Mouse (Mus musculus) small intestine, adult 2 months (tissue): Measurements from ENCODE around the gene Nfs1. TPM values are rescaled to one million over a fixed set of nuclear protein-coding genes. Genes with fewer than 3 reads are reported as not detected.
A peak's percentile ranks its signal among the peaks of the same experiment; 100 is the strongest.

Experiments used
- H3K27ac ChIP-seq: fragments of 200-500 bp; 2 replicates; pipeline ENCODE4 v1.5.1; 2012; ENCODE audit warnings: low read depth, low read length, control low read depth, inconsistent platforms; ENCODE audit not compliant: insufficient read depth
- H3K27me3 ChIP-seq: fragments of 200-500 bp; 2 replicates; pipeline ENCODE4 v1.6.1; 2012; ENCODE audit warnings: mild to moderate bottlenecking, moderate library complexity, low read length, inconsistent platforms; ENCODE audit not compliant: control insufficient read depth, insufficient read depth
- H3K36me3 ChIP-seq: fragments of 200-500 bp; 2 replicates; pipeline ENCODE4 v1.6.1; 2012; ENCODE audit warnings: mild to moderate bottlenecking, low read length, control low read depth, inconsistent platforms; ENCODE audit not compliant: control insufficient read depth, insufficient read depth
- H3K4me1 ChIP-seq: fragments of 200-500 bp; 2 replicates; pipeline ENCODE4 v1.6.1; 2012; ENCODE audit warnings: low read length, inconsistent platforms, mixed read lengths; ENCODE audit not compliant: control insufficient read depth, insufficient read depth, insufficient read length
- H3K4me3 ChIP-seq: fragments of 200-500 bp; 2 replicates; pipeline ENCODE4 v1.5.1; 2012; ENCODE audit warnings: low read depth, mild to moderate bottlenecking, control low read depth, inconsistent platforms, low read length, moderate library complexity
- CTCF ChIP-seq: fragments of 200-500 bp; IDR thresholded peaks from 2 replicates; pipeline ENCODE4 v1.5.1; 2012; ENCODE audit warnings: low read depth, mild to moderate bottlenecking, control low read depth, inconsistent platforms, low read length, moderate library complexity, mixed read lengths; ENCODE audit not compliant: insufficient replicate concordance, insufficient read length; ENCODE audit errors: extremely low read depth
- POLR2A ChIP-seq: fragments of 200-500 bp; IDR thresholded peaks from 2 replicates; pipeline ENCODE4 v1.6.1; 2012; ENCODE audit warnings: low read depth, mild to moderate bottlenecking, control low read depth, inconsistent platforms, low read length, moderate library complexity
- WGBS: fragments of 180-500 bp; shearing (Covaris S2); methylation state at CpG from one replicate; pipeline ENCODE4 v1.1.7; 2018; 5-methylcytosine and 5-hydroxymethylcytosine counted together
- polyA plus RNA-seq: library from polyadenylated mRNA; depleted of rRNA; stranded (reverse); fragments of >200 nt; gene quantifications from 2 replicates; pipeline ENCODE4 v1.2.3, GENCODE M21; 2012

Nfs1 gene
- polyA plus RNA-seq, 1 experiment: 40.3 TPM

- H3K4me1 ChIP-seq: 0 out of 2 replicates have a peak, but pooled peaks cover 2% of the 10 kb centered on the region
- H3K4me3 ChIP-seq: peak within 1 kb of the TSS; percentile 91
- under 1% methylated on average over 73 of the region's 74 CpGs for WGBS
- peak within 1 kb of the TSS; percentile 80 for H3K27ac ChIP-seq
- H3K27me3 ChIP-seq: no peaks in the 10 kb centered on the region
- TF ChIP-seq POLR2A (peak; percentile 46; the same call in 1 of the 2 replicates), CTCF (no peak)
- H3K36me3 ChIP-seq: no peaks in the 10 kb centered on the region
Measured at GRCm38 (mm10) chr2:156111358-156112079, 32.5 kb downstream of the Nfs1 start, which contains the start of the genes Cpne1 and Rbm12. Cpne1 (minus strand) TSS chr2:156111965. Rbm12 (minus strand) TSS chr2:156111978.

- H3K4me3 ChIP-seq: peak overlapping the region; percentile 91
- no peaks in the 10 kb centered on the region for H3K27me3 ChIP-seq
- TF ChIP-seq POLR2A: no peak
- no peak for TF ChIP-seq CTCF
- H3K27ac ChIP-seq: peak overlapping the region; percentile 6; the same call in 1 of the 2 replicates
- under 1% methylated on average over 16 of the region's 16 CpGs for WGBS
- H3K36me3 ChIP-seq: peaks cover 2% of the 10 kb centered on the region
- H3K4me1 ChIP-seq: 0 out of 2 replicates have a peak, but pooled peaks cover 2% of the 10 kb centered on the region
Measured at GRCm38 (mm10) chr2:156110627-156111357, 33.2 kb downstream of the Nfs1 start.

- Histone ChIP-seq H3K27me3 (no peaks in the 10 kb centered on the region), H3K4me3 (no peak overlapping the region), H3K27ac (no peak overlapping the region), H3K36me3 (peaks cover 26% of the 10 kb centered on the region), H3K4me1 (no peaks in the 10 kb centered on the region)
- TF ChIP-seq POLR2A: no peak
- no peak for TF ChIP-seq CTCF
- 69% methylated on average over 5 of the region's 5 CpGs for WGBS
Measured at GRCm38 (mm10) chr2:156091926-156092325, 52.1 kb downstream of the Nfs1 start.

GRCm38 (mm10) chr2:156089799-156090198 is 54.2 kb downstream of the Nfs1 start:
- 88% methylated on average over 1 of the region's 1 CpGs for WGBS
- Histone ChIP-seq H3K4me3 (no peak overlapping the region), H3K36me3 (peaks cover 10% of the 10 kb centered on the region), H3K27me3 (no peaks in the 10 kb centered on the region), H3K27ac (no peak overlapping the region), H3K4me1 (no peaks in the 10 kb centered on the region)
- TF ChIP-seq POLR2A (no peak), CTCF (no peak)

- Histone ChIP-seq H3K4me1 (no peaks in the 10 kb centered on the region), H3K36me3 (peaks cover 7% of the 10 kb centered on the region), H3K4me3 (no peak overlapping the region), H3K27ac (no peak overlapping the region), H3K27me3 (no peaks in the 10 kb centered on the region)
- TF ChIP-seq POLR2A: no peak
- no peak for TF ChIP-seq CTCF
- WGBS: 80% methylated on average over 7 of the region's 7 CpGs
Measured at GRCm38 (mm10) chr2:156087391-156088110, 56.4 kb downstream of the Nfs1 start.

- H3K4me3 ChIP-seq: no peak overlapping the region
- H3K4me1 ChIP-seq: no peaks in the 10 kb centered on the region
- TF ChIP-seq POLR2A (no peak), CTCF (no peak)
- WGBS: 83% methylated on average over 3 of the region's 3 CpGs
- no peaks in the 10 kb centered on the region for H3K27me3 ChIP-seq
- no peak overlapping the region for H3K27ac ChIP-seq
- H3K36me3 ChIP-seq: 0 out of 2 replicates have a peak, but pooled peaks cover under 1% of the 10 kb centered on the region
Measured at GRCm38 (mm10) chr2:156084541-156084940, 59.4 kb downstream of the Nfs1 start.
